Mouse (Mus musculus) ES-E14 (cell line): ENCODE data around the gene Cdkl3.

Experiments
- CHD2 ChIP-seq: IDR thresholded peaks from 2 replicates; pipeline ENCODE4 v1.6.1; 2014; ENCODE audit warnings: mild to moderate bottlenecking, low read depth, low read length, inconsistent platforms
- HCFC1 ChIP-seq: IDR thresholded peaks from 2 replicates; pipeline ENCODE4 v1.6.1; 2012; ENCODE audit warnings: low read length, inconsistent platforms, borderline replicate concordance; ENCODE audit not compliant: insufficient read depth
- ZC3H11A ChIP-seq: IDR thresholded peaks from 2 replicates; pipeline ENCODE4 v1.6.1; 2012; ENCODE audit warnings: low read depth, mild to moderate bottlenecking, inconsistent platforms, low read length, borderline replicate concordance

DNA sequence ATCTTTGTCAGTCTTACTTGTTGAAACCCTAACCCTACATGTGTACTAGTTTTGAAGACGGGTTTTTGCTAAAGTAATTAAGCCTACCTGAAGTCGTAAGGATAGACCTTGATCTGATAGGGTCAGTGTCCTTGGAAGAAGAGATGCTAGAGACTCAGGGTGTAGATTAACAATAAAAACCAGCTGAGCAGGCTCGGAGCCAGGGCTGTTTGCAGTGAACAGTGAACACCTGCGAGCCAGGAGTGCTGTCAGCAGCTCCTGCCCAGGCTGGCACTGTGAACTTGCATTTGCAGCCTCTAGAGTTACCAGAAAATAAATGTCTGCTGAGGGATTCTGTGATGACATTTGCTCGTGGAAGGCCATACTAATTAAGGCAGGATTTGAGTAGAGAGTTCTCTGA is 55.0 kb downstream of the Cdkl3 start:
- TF ChIP-seq CHD2 = no peak
- TF ChIP-seq HCFC1 = no peak
- no peak for TF ChIP-seq ZC3H11A
